Mouse (Mus musculus) myocyte (in vitro differentiated cells): ENCODE results near the gene Gtf2b. TPM values are rescaled to one million over a fixed set of nuclear protein-coding genes. Genes with fewer than 3 reads are reported as not detected.

Experiments
- H3K27me3 ChIP-seq: one replicate; pipeline ENCODE4 v1.6.1; 2011; ENCODE audit not compliant: control insufficient read depth, insufficient read depth, insufficient read length
- H3K36me3 ChIP-seq: one replicate; pipeline ENCODE4 v1.6.1; 2011; ENCODE audit not compliant: control insufficient read depth, insufficient read depth
- H3K4me2 ChIP-seq: one replicate; pipeline ENCODE4 v1.6.1; 2011; ENCODE audit warnings: low read depth, control low read depth
- H3K4me3 ChIP-seq: one replicate; pipeline ENCODE4 v1.5.1; 2011; ENCODE audit warnings: mild to moderate bottlenecking, control low read depth, moderate library complexity
- H3K79me2 ChIP-seq: one replicate; pipeline ENCODE4 v1.6.1; 2011; ENCODE audit not compliant: control insufficient read depth, insufficient read depth
- H3ac ChIP-seq: one replicate; pipeline ENCODE4 v1.6.1; 2011; ENCODE audit not compliant: control insufficient read depth, insufficient read length
- CEBPB ChIP-seq: IDR thresholded peaks from 2 replicates; pipeline ENCODE4 v1.6.1; 2011; ENCODE audit warnings: mild to moderate bottlenecking, moderate library complexity; ENCODE audit not compliant: poor library complexity, insufficient read depth, severe bottlenecking
- E2F4 ChIP-seq: IDR thresholded peaks from one replicate; pipeline ENCODE4 v1.6.1; 2011; ENCODE audit warnings: mild to moderate bottlenecking, control low read depth, moderate library complexity; ENCODE audit not compliant: insufficient read depth
- MAX ChIP-seq: IDR thresholded peaks from one replicate; pipeline ENCODE4 v1.6.1; 2011; ENCODE audit warnings: low read depth, mild to moderate bottlenecking, control low read depth
- MYOD1 ChIP-seq, 3 experiments: IDR thresholded peaks; one replicate each; pipeline ENCODE4 v1.6.1; 2011; ENCODE audit warnings: control low read depth in 2 of 3, low read depth in 2 of 3, mild to moderate bottlenecking in 2 of 3, moderate library complexity in 1 of 3; ENCODE audit not compliant: insufficient read length in 2 of 3, control insufficient read depth in 1 of 3
- MYOG ChIP-seq, 3 experiments: IDR thresholded peaks; one replicate each; pipeline ENCODE4 v1.6.1; 2011; ENCODE audit warnings: control low read depth in 2 of 3, low read depth in 2 of 3, mild to moderate bottlenecking in 2 of 3; ENCODE audit not compliant: insufficient read length in 2 of 3, control insufficient read depth in 1 of 3, insufficient read depth in 1 of 3
- POLR2A ChIP-seq: IDR thresholded peaks from one replicate; pipeline ENCODE4 v1.6.1; 2011; ENCODE audit warnings: low read depth, mild to moderate bottlenecking, control low read depth, moderate library complexity; ENCODE audit not compliant: insufficient read length
- POLR2AphosphoS2 ChIP-seq: IDR thresholded peaks from one replicate; pipeline ENCODE4 v1.6.1; 2011; ENCODE audit warnings: low read depth, control low read depth; ENCODE audit not compliant: insufficient read length
- REST ChIP-seq: IDR thresholded peaks from one replicate; pipeline ENCODE4 v1.6.1; 2011; ENCODE audit warnings: mild to moderate bottlenecking, control low read depth, moderate library complexity; ENCODE audit not compliant: insufficient read depth, insufficient read length
- SRF ChIP-seq: IDR thresholded peaks from one replicate; pipeline ENCODE4 v1.6.1; 2011; ENCODE audit warnings: low read depth; ENCODE audit not compliant: control insufficient read depth, insufficient read length
- TCF12 ChIP-seq: IDR thresholded peaks from one replicate; pipeline ENCODE4 v1.6.1; 2011; ENCODE audit warnings: mild to moderate bottlenecking, control low read depth; ENCODE audit not compliant: poor library complexity, insufficient read depth, severe bottlenecking
- TCF3 ChIP-seq: IDR thresholded peaks from one replicate; pipeline ENCODE4 v1.6.1; 2011; ENCODE audit warnings: low read depth, control low read depth; ENCODE audit not compliant: insufficient read length
- USF1 ChIP-seq: IDR thresholded peaks from one replicate; pipeline ENCODE4 v1.6.1; 2011; ENCODE audit warnings: low read depth, mild to moderate bottlenecking, control low read depth, moderate library complexity
- polyA plus RNA-seq: library from polyadenylated mRNA; unstranded; fragments of >200 nt; fragmentation: generic; extraction: Trizol; gene quantifications from one replicate; pipeline ENCODE4 v1.2.1, GENCODE M21; 2012; ENCODE audit warnings: missing spikeins

Gene Gtf2b
- polyA plus RNA-seq = 21.6 TPM

GRCm38 (mm10) chr3:142764995-142765777, at the start of gene Gtf2b:
Gene Gtf2b, plus strand, starts transcription at chr3:142765045.
- Histone ChIP-seq H3K36me3 (no peaks in the 10 kb centered on the region), H3ac (peak within 1 kb of the TSS; percentile 35), H3K27me3 (no peaks in the 10 kb centered on the region), H3K4me2 (peak within 1 kb of the TSS; percentile 92), H3K4me3 (peak within 1 kb of the TSS; percentile 86), H3K79me2 (peaks cover 44% of the 10 kb centered on the region)
- TF ChIP-seq SRF (no peak), POLR2AphosphoS2 (peak; percentile 100), MYOD1 (IDR thresholded peaks at IDR 0.05; ENCODE audit: control insufficient read depth in 1 of 3, insufficient read length in 2 of 3, low read depth in 2 of 3) (peak in 1 of 3 experiments; percentile 28), CEBPB (no peak), E2F4 (peak; percentile 78), TCF12 (no peak), MAX (no peak), TCF3 (no peak), REST (peak; percentile 15), POLR2A (peak; percentile 98), MYOG (IDR thresholded peaks at IDR 0.05; ENCODE audit: control insufficient read depth in 1 of 3, insufficient read depth in 1 of 3, insufficient read length in 2 of 3, low read depth in 2 of 3) (peak in 1 of 3 experiments; percentile 25), USF1 (no peak)

- no peaks in the 10 kb centered on the region for H3K36me3 ChIP-seq
- H3K4me2 ChIP-seq = no peak overlapping the region
- no peaks in the 10 kb centered on the region for H3K27me3 ChIP-seq
- H3K4me3 ChIP-seq = no peak overlapping the region
- TF ChIP-seq TCF3 = no peak
- peak in 2 of 3 experiments; percentile 17 to 52 for TF ChIP-seq MYOD1 (IDR thresholded peaks at IDR 0.05; ENCODE audit: control insufficient read depth in 1 of 3, insufficient read length in 2 of 3, low read depth in 2 of 3)
- peak in 2 of 3 experiments; percentile 13 to 43 for TF ChIP-seq MYOG (IDR thresholded peaks at IDR 0.05; ENCODE audit: control insufficient read depth in 1 of 3, insufficient read depth in 1 of 3, insufficient read length in 2 of 3, low read depth in 2 of 3)
- no peak overlapping the region for H3ac ChIP-seq
- no peaks in the 10 kb centered on the region for H3K79me2 ChIP-seq
These were observed 39.4 kb upstream of the Gtf2b start for GRCm38 (mm10) chr3:142725481-142725880.

- Histone ChIP-seq H3K4me2 (peak overlapping the region; percentile 29), H3K36me3 (no peaks in the 10 kb centered on the region), H3K4me3 (no peak overlapping the region), H3ac (no peak overlapping the region), H3K79me2 (no peaks in the 10 kb centered on the region), H3K27me3 (no peaks in the 10 kb centered on the region)
- TF ChIP-seq E2F4 = no peak
- TF ChIP-seq TCF3 = no peak
- no peak for TF ChIP-seq POLR2A
- peak; percentile 75 for TF ChIP-seq USF1
- peak; percentile 49 for TF ChIP-seq TCF12
- TF ChIP-seq POLR2AphosphoS2 = no peak
- TF ChIP-seq MYOD1 (IDR thresholded peaks at IDR 0.05; ENCODE audit: control insufficient read depth in 1 of 3, insufficient read length in 2 of 3, low read depth in 2 of 3) = peak in 1 of 3 experiments; percentile 8
- no peak for TF ChIP-seq REST
- TF ChIP-seq CEBPB = no peak
- TF ChIP-seq MAX = no peak
- TF ChIP-seq MYOG (IDR thresholded peaks at IDR 0.05; ENCODE audit: control insufficient read depth in 1 of 3, insufficient read depth in 1 of 3, insufficient read length in 2 of 3, low read depth in 2 of 3) = peak in 2 of 3 experiments; percentile 43 to 58
- no peak for TF ChIP-seq SRF
These were observed 38.7 kb upstream of the Gtf2b start for GRCm38 (mm10) chr3:142725969-142726672.

GRCm38 (mm10) chr3:142734291-142734690, 30.6 kb upstream of the Gtf2b start:
- H3K4me2 ChIP-seq = no peak overlapping the region
- no peaks in the 10 kb centered on the region for H3K27me3 ChIP-seq
- no peak overlapping the region for H3K4me3 ChIP-seq
- no peaks in the 10 kb centered on the region for H3K79me2 ChIP-seq
- H3ac ChIP-seq = no peak overlapping the region
- no peaks in the 10 kb centered on the region for H3K36me3 ChIP-seq
- TF ChIP-seq POLR2A (no peak), CEBPB (no peak), REST (no peak), USF1 (no peak), POLR2AphosphoS2 (no peak), MAX (no peak), MYOG (IDR thresholded peaks at IDR 0.05; ENCODE audit: control insufficient read depth in 1 of 3, insufficient read depth in 1 of 3, insufficient read length in 2 of 3, low read depth in 2 of 3) (no peak), MYOD1 (IDR thresholded peaks at IDR 0.05; ENCODE audit: control insufficient read depth in 1 of 3, insufficient read length in 2 of 3, low read depth in 2 of 3) (no peak), TCF3 (no peak)

GRCm38 (mm10) chr3:142740896-142741295, 23.9 kb upstream of the Gtf2b start:
- no peak overlapping the region for H3K4me2 ChIP-seq

More at GRCm38 (mm10) chr3:142740896-142741295, 23.9 kb upstream of the Gtf2b start:
- no peak for TF ChIP-seq E2F4
- TF ChIP-seq MYOD1 (IDR thresholded peaks at IDR 0.05; ENCODE audit: control insufficient read depth in 1 of 3, insufficient read length in 2 of 3, low read depth in 2 of 3) = no peak
- no peak for TF ChIP-seq SRF
- no peak for TF ChIP-seq MAX
- no peak for TF ChIP-seq CEBPB
- TF ChIP-seq REST = no peak
- TF ChIP-seq POLR2A = no peak
- no peak for TF ChIP-seq POLR2AphosphoS2
- no peak for TF ChIP-seq TCF3
- no peak for TF ChIP-seq USF1
- TF ChIP-seq MYOG (IDR thresholded peaks at IDR 0.05; ENCODE audit: control insufficient read depth in 1 of 3, insufficient read depth in 1 of 3, insufficient read length in 2 of 3, low read depth in 2 of 3) = no peak
- TF ChIP-seq TCF12 = no peak
- H3K79me2 ChIP-seq = no peaks in the 10 kb centered on the region
- no peak overlapping the region for H3K4me3 ChIP-seq
- H3K36me3 ChIP-seq = no peaks in the 10 kb centered on the region
- H3ac ChIP-seq = no peak overlapping the region
- no peaks in the 10 kb centered on the region for H3K27me3 ChIP-seq
